Mouse (Mus musculus) 3134 (cell line): Measurements from ENCODE around the gene Klhl26.

Experiments
- DNase-seq: peaks from one replicate; pipeline ENCODE4 v3.0.0-alpha.2; 2011; ENCODE audit warnings: low spot score; ENCODE audit not compliant: insufficient read length; ENCODE audit errors: extremely low read depth

Klhl26 gene

DNA sequence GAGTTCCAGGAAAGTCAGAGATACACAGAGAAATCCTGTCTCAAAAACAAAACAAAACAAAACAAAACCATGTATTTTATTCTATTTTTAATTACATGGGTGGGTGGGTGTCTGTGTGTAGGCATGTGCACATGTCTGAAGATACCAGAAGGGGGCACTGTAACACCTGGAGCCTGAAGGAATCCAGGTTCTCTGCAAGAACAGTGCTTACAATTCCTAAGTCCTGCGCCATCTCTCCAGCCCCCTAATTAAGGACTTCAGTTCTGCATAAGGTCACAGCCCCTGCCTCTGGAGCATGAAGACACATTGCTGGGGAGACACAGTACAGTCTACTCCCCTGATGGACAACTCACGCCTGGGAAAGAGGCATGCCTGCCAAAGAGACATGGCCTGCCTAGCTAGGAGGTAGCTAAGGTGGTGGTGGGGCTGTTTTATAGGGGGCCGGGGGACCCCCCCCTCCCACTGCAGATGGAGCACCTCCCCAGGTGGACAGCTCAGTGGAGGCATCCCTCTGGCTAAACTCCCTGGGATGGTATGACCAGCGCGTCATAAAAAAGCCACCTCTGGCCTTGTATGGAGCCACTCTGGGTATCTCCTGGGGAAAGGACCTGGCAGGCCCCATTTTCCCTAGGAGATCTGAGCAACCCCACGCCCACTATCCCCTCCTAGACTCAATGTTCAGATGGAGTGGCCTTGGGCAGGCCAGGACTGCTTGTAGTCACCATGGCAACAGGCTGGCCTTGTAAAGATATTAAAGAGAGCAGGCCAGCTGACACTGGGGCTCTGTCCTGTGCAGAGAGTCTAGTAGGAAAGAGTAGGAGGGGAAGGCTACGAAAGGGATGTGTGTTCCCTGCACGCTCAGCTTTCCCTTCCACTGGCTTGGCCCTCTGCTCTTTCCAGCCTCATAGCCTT is 61.0 kb downstream of the Klhl26 start:
- DNase-seq = no peak

GRCm38 (mm10) chr8:70414310-70414946 is 62.3 kb downstream of the Klhl26 start:
- no peak for DNase-seq

GRCm38 (mm10) chr8:70410281-70410680 is 66.5 kb downstream of the Klhl26 start:
- no peak for DNase-seq

DNA sequence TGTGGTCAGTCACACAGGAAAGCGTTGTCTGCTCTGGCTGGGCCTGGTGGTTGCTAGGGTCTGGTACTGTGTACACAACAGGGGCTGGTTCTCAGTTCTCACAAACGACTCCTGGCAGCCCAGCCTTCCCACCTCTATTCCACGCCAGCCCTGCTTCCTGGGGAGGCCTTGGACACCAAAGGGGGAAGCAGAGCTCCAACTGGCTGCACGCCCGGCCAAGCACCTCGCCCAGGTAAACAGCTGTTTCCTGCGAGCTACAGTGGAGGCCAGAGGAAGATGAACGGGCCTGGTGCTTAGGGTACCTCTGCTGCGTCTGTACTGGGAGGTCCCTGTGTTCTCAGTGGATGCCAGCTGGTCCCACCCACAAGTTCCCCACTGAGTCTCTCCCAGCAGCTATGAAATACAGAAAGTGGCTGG is 67.3 kb downstream of the Klhl26 start:
- no peak for DNase-seq

DNA sequence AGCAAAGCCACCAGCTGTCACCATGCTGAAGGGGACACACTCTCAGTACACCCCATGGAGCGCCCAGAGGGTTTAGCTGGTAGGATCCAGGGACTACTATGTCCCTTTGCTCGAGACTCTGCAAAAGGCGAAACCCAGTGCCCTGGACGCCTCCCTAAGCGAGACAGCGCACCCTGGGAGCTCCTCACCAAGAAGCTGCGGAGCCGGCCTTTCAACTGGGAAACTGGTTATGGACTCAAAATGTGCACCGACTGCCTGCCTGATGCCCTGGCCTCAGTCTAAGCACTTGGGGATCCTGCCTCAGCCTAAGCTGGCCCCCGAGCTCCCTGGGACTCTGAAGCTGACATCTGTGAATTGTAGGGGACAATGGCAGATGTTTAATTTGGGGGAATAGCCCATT is 67.7 kb downstream of the Klhl26 start:
- no peak for DNase-seq

DNA sequence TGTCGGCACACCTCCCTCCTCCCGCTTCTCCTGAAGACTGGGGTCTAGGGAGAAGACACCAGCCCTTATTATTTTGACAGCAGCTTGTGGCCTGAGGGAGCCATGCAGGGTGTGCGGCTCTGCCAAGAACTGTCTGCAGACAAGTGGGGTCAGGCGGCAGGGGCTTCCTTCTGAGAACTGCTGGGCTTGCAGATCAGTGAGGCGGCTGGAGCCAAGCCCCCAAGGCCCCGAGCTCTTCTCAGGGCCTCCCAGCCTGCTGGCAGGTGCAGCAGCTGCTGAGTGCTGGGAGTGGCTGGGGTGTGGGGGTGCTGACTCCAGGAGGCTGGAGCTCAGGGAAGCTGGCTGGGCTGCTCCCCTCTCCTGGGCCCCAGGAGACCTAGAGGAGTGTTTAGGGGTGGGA is 68.5 kb downstream of the Klhl26 start:
- no peak for DNase-seq

- no peak for DNase-seq
These were observed 70.2 kb downstream of the Klhl26 start for GRCm38 (mm10) chr8:70406427-70407069.

DNA sequence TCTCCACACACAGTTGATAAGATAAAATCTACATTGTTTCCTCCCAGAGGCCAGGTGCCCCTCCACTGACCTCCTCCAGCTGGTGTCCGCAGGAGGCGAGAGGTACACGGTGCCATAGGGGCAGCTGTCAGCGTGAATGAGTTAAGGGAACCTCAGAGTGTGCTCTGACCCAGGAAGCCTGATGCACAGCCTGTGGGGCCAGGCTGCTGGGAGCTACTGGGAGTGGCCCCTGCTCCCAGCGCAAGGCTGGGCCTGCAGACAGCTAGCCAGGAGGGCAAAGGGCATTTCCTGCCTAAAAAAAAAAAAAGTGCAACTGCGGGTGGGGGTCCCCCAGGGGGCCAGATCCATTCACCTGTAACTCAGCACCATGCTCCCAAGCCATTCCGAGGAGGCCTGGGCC is 71.6 kb downstream of the Klhl26 start:
- DNase-seq = no peak

DNA sequence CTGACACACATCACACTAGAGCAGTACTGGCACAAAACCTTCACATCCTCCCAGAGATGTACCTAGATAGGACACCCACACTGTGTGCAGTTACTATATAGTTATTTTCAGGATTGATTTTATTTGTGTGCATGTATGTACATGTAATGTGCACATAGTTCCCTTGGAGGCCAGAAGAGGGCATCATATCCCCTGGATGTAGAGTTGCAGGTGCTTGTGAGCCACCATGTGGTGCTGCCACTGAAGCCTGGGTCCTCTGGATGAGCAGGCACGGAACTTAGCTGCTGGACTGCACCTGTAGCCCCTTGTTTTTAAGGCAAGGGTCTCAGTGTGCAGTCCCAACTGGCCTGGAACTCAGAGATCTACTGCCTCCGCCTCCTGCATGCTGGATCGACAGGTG is 72.6 kb downstream of the Klhl26 start:
- no peak for DNase-seq
